18 mouse cellular contexts compared by ENCODE assay signal in genomic region chr5:103448470-103448869, GRCm38 (mm10). TPM values are rescaled to one million over a fixed set of nuclear protein-coding genes. Genes with fewer than 3 reads are reported as not detected.
DNase-seq lines count a peak whose midpoint lies in the region; ATAC-seq and TF ChIP-seq lines count a peak whose summit lies in the region.
"Had no signal": no experiment of that assay in that cellular context is flagged by ENCODE, and none has a peak within 500 bp of the region (broad histone marks: within the 10 kb centered on the region; RNA-seq: fewer than 3 reads in every experiment).

No protein-coding gene starts in this region.

- H3K27me3 ChIP-seq in forebrain, embryonic 11.5 days (ENCODE audit: control insufficient read depth, insufficient read depth, low read length), result no peaks in the 10 kb centered on the region
- no peaks in the 10 kb centered on the region for H3K27me3 ChIP-seq in hindbrain, embryonic 12.5 days
- no peaks in the 10 kb centered on the region for H3K27me3 ChIP-seq in midbrain, embryonic 13.5 days
- no peaks in the 10 kb centered on the region for H3K27me3 ChIP-seq in liver, embryonic 11.5 days (replicated peaks; ENCODE audit: control insufficient read depth, insufficient read depth, low read length)
- H3K27me3 ChIP-seq: kidney, embryonic 15.5 days had no signal

- intact Hi-C loops in gastrocnemius, adult 2 months (cut with DNase I), result no loop called here

- no peak overlapping the region for H3K27ac ChIP-seq in forebrain, embryonic 11.5 days (ENCODE audit: low read depth, low read length)
- H3K27ac ChIP-seq in hindbrain, embryonic 12.5 days, result peak overlapping the region; percentile 30; the same call in 1 of the 2 replicates
- peak overlapping the region; percentile 78 for H3K27ac ChIP-seq in midbrain, embryonic 13.5 days
- no peak overlapping the region for H3K27ac ChIP-seq in gastrocnemius, adult 2 months
- no peak overlapping the region for H3K27ac ChIP-seq in liver, embryonic 11.5 days (ENCODE audit: low read depth, low read length)
- H3K27ac ChIP-seq: embryonic facial prominence, embryonic 10.5 days; kidney, embryonic 15.5 days; liver, embryonic 14.5 days had no signal

- no peak overlapping the region for H3K4me3 ChIP-seq in forebrain, embryonic 11.5 days (ENCODE audit: low read depth, low read length)
- no peak overlapping the region for H3K4me3 ChIP-seq in hindbrain, embryonic 12.5 days
- peak overlapping the region; percentile 20 for H3K4me3 ChIP-seq in midbrain, embryonic 13.5 days (replicated peaks)
- no peak overlapping the region for H3K4me3 ChIP-seq in gastrocnemius, adult 2 months
- no peak overlapping the region for H3K4me3 ChIP-seq in liver, embryonic 11.5 days (ENCODE audit: low read depth, low read length)
- H3K4me3 ChIP-seq: embryonic facial prominence, embryonic 10.5 days; erythroblast, embryonic 14.5 days; kidney, embryonic 15.5 days had no signal

- H3K9me3 ChIP-seq in forebrain, embryonic 11.5 days (ENCODE audit: control insufficient read depth, low read length), result no peaks in the 10 kb centered on the region
- H3K9me3 ChIP-seq in hindbrain, embryonic 12.5 days (replicated peaks), result no peaks in the 10 kb centered on the region
- H3K9me3 ChIP-seq in midbrain, embryonic 13.5 days, result no peaks in the 10 kb centered on the region
- no peaks in the 10 kb centered on the region for H3K9me3 ChIP-seq in liver, embryonic 11.5 days (ENCODE audit: control insufficient read depth, low read length)
- H3K9me3 ChIP-seq: embryonic facial prominence, embryonic 10.5 days; kidney, embryonic 15.5 days had no signal

- peaks cover 12% of the 10 kb centered on the region; the same call in 1 of the 2 replicates for H3K4me1 ChIP-seq in forebrain, embryonic 11.5 days (replicated peaks; ENCODE audit: control insufficient read depth, insufficient read depth, low read length)
- peaks cover 17% of the 10 kb centered on the region for H3K4me1 ChIP-seq in hindbrain, embryonic 12.5 days
- H3K4me1 ChIP-seq in midbrain, embryonic 13.5 days (replicated peaks), result peaks cover 26% of the 10 kb centered on the region
- H3K4me1 ChIP-seq in liver, embryonic 11.5 days (replicated peaks; ENCODE audit: control insufficient read depth, insufficient read depth, low read length), result no peaks in the 10 kb centered on the region
- H3K4me1 ChIP-seq: kidney, embryonic 15.5 days had no signal

- H3K9ac ChIP-seq in forebrain, embryonic 11.5 days (ENCODE audit: low read length), result no peak overlapping the region; the same call in 1 of the 2 replicates
- no peak overlapping the region for H3K9ac ChIP-seq in hindbrain, embryonic 12.5 days
- peak overlapping the region; percentile 21 for H3K9ac ChIP-seq in midbrain, embryonic 13.5 days (replicated peaks)
- no peak overlapping the region for H3K9ac ChIP-seq in liver, embryonic 11.5 days (ENCODE audit: low read depth, low read length)
- H3K9ac ChIP-seq: kidney, embryonic 15.5 days; liver, embryonic 14.5 days had no signal

- no peak overlapping the region for H3K4me2 ChIP-seq in forebrain, embryonic 11.5 days (ENCODE audit: low read depth, low read length, severe bottlenecking)
- H3K4me2 ChIP-seq in hindbrain, embryonic 12.5 days (replicated peaks), result no peak overlapping the region
- H3K4me2 ChIP-seq in midbrain, embryonic 13.5 days (replicated peaks), result peak overlapping the region; percentile 44
- H3K4me2 ChIP-seq in liver, embryonic 11.5 days, result no peak overlapping the region
- H3K4me2 ChIP-seq: kidney, embryonic 15.5 days had no signal

- peak; percentile 83 for DNase-seq in Muller cell, postnatal 12 days (ENCODE audit: inconsistent ontology term)
- no peak for DNase-seq in forebrain, embryonic 11.5 days (ENCODE audit: low spot score)
- no peak for DNase-seq in ovary, adult 18-20 months (ENCODE audit: low spot score)
- no peak for DNase-seq in gastrocnemius, adult 2 months
- no peak for DNase-seq in left cerebral cortex, adult 8-10 months (ENCODE audit: low spot score in 2 of 2)
- no peak for DNase-seq in liver, embryonic 11.5 days (ENCODE audit: low spot score)
- DNase-seq: adrenal gland, postnatal 10 days; cerebellum, adult 2 months; layer of hippocampus, postnatal 36 days; lung, postnatal 10 days; right cerebral cortex, postnatal 25 days; thymus, adult 18-20 months had no signal

- no peaks in the 10 kb centered on the region for H3K36me3 ChIP-seq in forebrain, embryonic 11.5 days (ENCODE audit: control insufficient read depth, insufficient read depth, low read length)
- no peaks in the 10 kb centered on the region for H3K36me3 ChIP-seq in hindbrain, embryonic 12.5 days
- H3K36me3 ChIP-seq in midbrain, embryonic 13.5 days, result 0 out of 2 replicates have a peak, but pooled peaks cover 3% of the 10 kb centered on the region
- no peaks in the 10 kb centered on the region for H3K36me3 ChIP-seq in liver, embryonic 11.5 days (ENCODE audit: control insufficient read depth, insufficient read depth, low read length)

- WGBS in forebrain, embryonic 11.5 days, result 2% methylated on average over 1 of the region's 1 CpGs
- WGBS in hindbrain, embryonic 12.5 days, result 10% methylated on average over 1 of the region's 1 CpGs
- WGBS in midbrain, embryonic 13.5 days, result 0% methylated on average over 1 of the region's 1 CpGs
- 81% methylated on average over 1 of the region's 1 CpGs for WGBS in liver, embryonic 11.5 days

- no peak for TF ChIP-seq CTCF in gastrocnemius, adult 2 months (IDR thresholded peaks at IDR 0.05)

- ATAC-seq in forebrain, embryonic 11.5 days (replicated peaks; ENCODE audit: low FRiP score), result peak; percentile 66
- ATAC-seq in hindbrain, embryonic 12.5 days (ENCODE audit: low FRiP score), result peak; percentile 75
- ATAC-seq in midbrain, embryonic 13.5 days, result peak; percentile 86
- no peak for ATAC-seq in liver, embryonic 11.5 days (replicated peaks; ENCODE audit: low FRiP score)

RNA-seq across cellular contexts. Expression of gene Ptpn13, which starts 23.5 kb away (rescaled TPM):
- polyA plus RNA-seq in forebrain, embryonic 11.5 days (2014; fragmentation: Nextera tagmentation; extraction: Ambion mirVana), result 17.4 and 20.3 TPM in 2 replicates
- polyA plus RNA-seq in hindbrain, embryonic 12.5 days (2016; fragmentation: Nextera tagmentation; extraction: Ambion mirVana), result 19.2 and 19.3 TPM in 2 replicates
- 6.8 and 8.7 TPM in 2 replicates for polyA plus RNA-seq in midbrain, embryonic 13.5 days (2015; fragmentation: Nextera tagmentation; extraction: Ambion mirVana)
- total RNA-seq in gastrocnemius, adult 2 months (2021), result 1 to 10 TPM; 1.9 to 2.9 TPM
- total RNA-seq in left cerebral cortex, adult 8-10 months (2022), result 10 to 100 TPM; 10.9 to 13.5 (median 11.5) TPM
- polyA plus RNA-seq in liver, embryonic 11.5 days (2014; fragmentation: Nextera tagmentation; extraction: Ambion mirVana), result 9.5 and 9.7 TPM in 2 replicates

Comparison
In these comparisons a context has a peak if more than half of its experiments do, and no peak if none do; other contexts are left out.
1. H3K27ac ChIP-seq: peak in hindbrain, embryonic 12.5 days (single experiment) and midbrain, embryonic 13.5 days (single experiment); none in forebrain, embryonic 11.5 days (single experiment), gastrocnemius, adult 2 months (single experiment) and liver, embryonic 11.5 days (single experiment).